Mouse (Mus musculus) cerebellum, adult 2 months (tissue): Measurements from ENCODE around the gene Dnah17. TPM values are rescaled to one million over a fixed set of nuclear protein-coding genes. Genes with fewer than 3 reads are reported as not detected.

Experiments used
- DNase-seq, 2 experiments: peaks; one replicate each; pipeline ENCODE4 v3.0.0; 2021
- H3K27ac ChIP-seq: fragments of 200-500 bp; 2 replicates; pipeline ENCODE4 v1.5.1; 2012; ENCODE audit warnings: low read length, control low read depth, inconsistent platforms; ENCODE audit not compliant: insufficient read depth
- H3K27me3 ChIP-seq: fragments of 200-500 bp; 2 replicates; pipeline ENCODE4 v1.6.1; 2012; ENCODE audit warnings: inconsistent platforms, mild to moderate bottlenecking, low read length, moderate library complexity; ENCODE audit not compliant: control insufficient read depth, insufficient read depth
- H3K4me1 ChIP-seq: fragments of 200-500 bp; 2 replicates; pipeline ENCODE4 v1.6.1; 2011; ENCODE audit warnings: low read length; ENCODE audit not compliant: control insufficient read depth, insufficient read depth
- H3K4me3 ChIP-seq: fragments of 200-500 bp; replicated peaks from 2 replicates; pipeline ENCODE3; 2011; ENCODE audit warnings: mild to moderate bottlenecking, low read depth, low read length, control low read depth; ENCODE audit not compliant: insufficient read depth
- CTCF ChIP-seq: fragments of 200-500 bp; IDR thresholded peaks from 2 replicates; pipeline ENCODE4 v1.5.1; 2011; ENCODE audit warnings: low read depth, mild to moderate bottlenecking, control low read depth, low read length, moderate library complexity, borderline replicate concordance; ENCODE audit not compliant: insufficient read depth
- POLR2A ChIP-seq: fragments of 200-500 bp; IDR thresholded peaks from 2 replicates; pipeline ENCODE4 v1.6.1; 2011; ENCODE audit warnings: low read length, control low read depth, borderline replicate concordance; ENCODE audit not compliant: insufficient read depth
- WGBS: fragments of 180-500 bp; shearing (Covaris S2); methylation state at CpG from one replicate; pipeline ENCODE4 v1.1.7; 2018; 5-methylcytosine and 5-hydroxymethylcytosine counted together
- polyA plus RNA-seq: library from polyadenylated mRNA; depleted of rRNA; stranded (reverse); fragments of >200 nt; gene quantifications from 2 replicates; pipeline ENCODE4 v1.2.3, GENCODE M21; 2012

Dnah17 gene
- polyA plus RNA-seq, 1 experiment: 0.07 TPM

- peaks cover 12% of the 10 kb centered on the region for H3K4me1 ChIP-seq
- no peaks in the 10 kb centered on the region for H3K27me3 ChIP-seq
- no peak overlapping the region for H3K27ac ChIP-seq
- TF ChIP-seq CTCF (no peak), POLR2A (no peak)
- 93% methylated on average over 14 of the region's 14 CpGs for WGBS
- no peak for DNase-seq
- no peak overlapping the region for H3K4me3 ChIP-seq
These were observed 127.3 kb downstream of the Dnah17 start for GRCm38 (mm10) chr11:118003176-118003575.

- peaks cover 11% of the 10 kb centered on the region for H3K4me1 ChIP-seq
- TF ChIP-seq CTCF (no peak), POLR2A (no peak)
- H3K4me3 ChIP-seq: no peak overlapping the region
- DNase-seq: no peak
- 94% methylated on average over 7 of the region's 7 CpGs for WGBS
- H3K27me3 ChIP-seq: no peaks in the 10 kb centered on the region
- no peak overlapping the region for H3K27ac ChIP-seq
These were observed 129.7 kb downstream of the Dnah17 start for GRCm38 (mm10) chr11:118000565-118001215.

- no peak for DNase-seq
- peaks cover 17% of the 10 kb centered on the region for H3K4me1 ChIP-seq
- TF ChIP-seq POLR2A: no peak
- TF ChIP-seq CTCF: no peak
- WGBS: 47% methylated on average over 1 of the region's 1 CpGs
- no peak overlapping the region for H3K4me3 ChIP-seq
- H3K27ac ChIP-seq: no peak overlapping the region
- H3K27me3 ChIP-seq: no peaks in the 10 kb centered on the region
These were observed 130.4 kb downstream of the Dnah17 start for GRCm38 (mm10) chr11:118000083-118000482.

- Histone ChIP-seq H3K27ac (no peak overlapping the region), H3K4me1 (peaks cover 22% of the 10 kb centered on the region), H3K27me3 (no peaks in the 10 kb centered on the region), H3K4me3 (no peak overlapping the region)
- no peak for DNase-seq
- WGBS: 87% methylated on average over 6 of the region's 6 CpGs
- TF ChIP-seq CTCF: no peak
- TF ChIP-seq POLR2A: no peak
These were observed 131.0 kb downstream of the Dnah17 start for GRCm38 (mm10) chr11:117999260-117999934.

GRCm38 (mm10) chr11:117998356-117998755 lies 132.1 kb downstream of the Dnah17 start:
- TF ChIP-seq POLR2A (no peak), CTCF (no peak)
- WGBS: 93% methylated on average over 4 of the region's 4 CpGs
- peaks cover 29% of the 10 kb centered on the region for H3K4me1 ChIP-seq
- H3K27me3 ChIP-seq: no peaks in the 10 kb centered on the region
- no peak overlapping the region for H3K4me3 ChIP-seq
- no peak overlapping the region for H3K27ac ChIP-seq
- no peak for DNase-seq

GRCm38 (mm10) chr11:117997085-117997484 lies 133.3 kb downstream of the Dnah17 start:
- TF ChIP-seq CTCF (no peak), POLR2A (no peak)
- H3K27ac ChIP-seq: no peak overlapping the region
- H3K4me3 ChIP-seq: no peak overlapping the region
- 85% methylated on average over 2 of the region's 2 CpGs for WGBS
- DNase-seq: no peak
- H3K27me3 ChIP-seq: no peaks in the 10 kb centered on the region
- peaks cover 34% of the 10 kb centered on the region for H3K4me1 ChIP-seq

GRCm38 (mm10) chr11:117996066-117996465 lies 134.4 kb downstream of the Dnah17 start:
- H3K27ac ChIP-seq: no peak overlapping the region
- no peak overlapping the region for H3K4me3 ChIP-seq
- WGBS: 39% methylated on average over 3 of the region's 3 CpGs
- peaks cover 41% of the 10 kb centered on the region for H3K4me1 ChIP-seq
- no peak for DNase-seq
- TF ChIP-seq CTCF (no peak), POLR2A (no peak)
- no peaks in the 10 kb centered on the region for H3K27me3 ChIP-seq

- WGBS: 71% methylated on average over 3 of the region's 3 CpGs
- Histone ChIP-seq H3K4me3 (no peak overlapping the region), H3K27me3 (no peaks in the 10 kb centered on the region), H3K27ac (no peak overlapping the region), H3K4me1 (peaks cover 41% of the 10 kb centered on the region)
- no peak for DNase-seq
- no peak for TF ChIP-seq CTCF
- no peak for TF ChIP-seq POLR2A
These were observed 134.8 kb downstream of the Dnah17 start for GRCm38 (mm10) chr11:117995661-117996060.
